Mouse (Mus musculus): ENCODE measurements around the gene Nmi. TPM values are rescaled to one million over a fixed set of nuclear protein-coding genes. Genes with fewer than 3 reads are reported as not detected.

Nmi gene
- polyA plus RNA-seq, 1 experiment from 2014 or later = 6.3 TPM

Other genes starting within 250 kb of the Nmi start
- 8.9 and 9.0 TPM in 2 replicates for gene Rbm43, start 38.3 kb downstream of the Nmi start, polyA plus RNA-seq (2016; fragmentation: Nextera tagmentation; extraction: Ambion mirVana)
- gene Tnfaip6, start 64.5 kb upstream of the Nmi start, polyA plus RNA-seq (2016; fragmentation: Nextera tagmentation; extraction: Ambion mirVana) = 49.8 and 58.5 TPM in 2 replicates
- 46.5 and 50.1 TPM in 2 replicates for gene Rif1, start 99.3 kb upstream of the Nmi start, polyA plus RNA-seq (2016; fragmentation: Nextera tagmentation; extraction: Ambion mirVana)